Mouse (Mus musculus): Measurements from ENCODE around the gene Fut8. TPM values are rescaled to one million over a fixed set of nuclear protein-coding genes. Genes with fewer than 3 reads are reported as not detected.

Fut8 gene
- polyA plus RNA-seq, 1 experiment from 2014 or later = 27.7 TPM

DNA sequence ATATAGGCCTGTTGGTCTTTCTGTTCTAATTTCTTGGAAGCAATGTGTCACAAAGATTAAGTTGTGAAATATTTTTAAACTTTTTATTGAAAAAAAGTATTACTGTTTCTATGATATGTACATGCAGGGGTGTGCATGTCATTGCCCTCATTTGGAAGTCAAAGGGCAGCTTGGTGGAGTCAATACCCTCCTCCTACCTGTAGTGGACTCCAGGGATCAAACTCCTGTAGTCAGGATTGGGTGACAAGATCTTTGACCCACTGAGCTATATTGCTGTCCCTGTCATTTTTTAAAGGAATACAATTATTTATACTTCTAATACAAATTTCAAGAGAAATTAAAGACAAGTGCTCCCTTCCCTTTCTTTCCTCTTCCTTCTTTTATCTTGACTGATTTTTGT, 111.6 kb downstream of the Fut8 start:
- DNase-seq (ENCODE audit: low spot score) (no peak), ATAC-seq (replicated peaks; ENCODE audit: insufficient number of reproducible peaks, low FRiP score, low TSS enrichment, low read depth) (no peak)
- Histone ChIP-seq H3K4me1 (ENCODE audit: control insufficient read depth, insufficient read depth, low read length) (no peaks in the 10 kb centered on the region), H3K9me3 (replicated peaks; ENCODE audit: control insufficient read depth, low read length) (no peaks in the 10 kb centered on the region), H3K4me3 (ENCODE audit: low read depth, low read length) (no peak overlapping the region), H3K9ac (replicated peaks; ENCODE audit: low read length) (no peak overlapping the region), H3K36me3 (replicated peaks; ENCODE audit: control insufficient read depth, insufficient read depth, low read depth, low read length) (no peaks in the 10 kb centered on the region), H3K27ac (replicated peaks; ENCODE audit: low read depth, low read length) (no peak overlapping the region), H3K27me3 (ENCODE audit: control insufficient read depth, insufficient read depth, low read length) (no peaks in the 10 kb centered on the region), H3K4me2 (ENCODE audit: low read depth, low read length) (no peak overlapping the region)

DNA sequence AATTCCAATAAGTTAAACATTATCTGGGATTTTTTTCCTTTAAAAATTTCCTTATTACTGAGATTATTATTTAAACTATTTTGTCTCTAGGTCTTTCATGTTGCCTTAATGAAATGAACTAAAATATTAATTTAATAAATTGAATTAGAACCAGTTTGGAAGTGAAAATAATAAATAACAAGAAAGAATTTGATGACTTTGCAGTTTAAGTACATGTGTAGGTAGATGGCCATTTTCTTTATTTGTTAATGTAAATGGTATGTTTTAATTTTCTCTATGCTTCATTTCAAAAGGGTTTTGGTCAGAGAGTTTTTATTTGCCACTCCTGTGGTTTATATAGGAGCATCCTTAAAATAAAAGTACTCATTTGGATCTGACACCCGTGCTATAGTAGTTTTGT, 177.8 kb downstream of the Fut8 start:
- WGBS = 85% methylated on average over 1 of the region's 1 CpGs
- no peak for ATAC-seq (replicated peaks; ENCODE audit: insufficient number of reproducible peaks, low FRiP score, low TSS enrichment, low read depth)
- no peaks in the 10 kb centered on the region for H3K36me3 ChIP-seq (replicated peaks; ENCODE audit: control insufficient read depth, insufficient read depth, low read depth, low read length)
- no peak overlapping the region for H3K27ac ChIP-seq (replicated peaks; ENCODE audit: low read depth, low read length)
- no peak for DNase-seq (ENCODE audit: low spot score)
- H3K27me3 ChIP-seq (ENCODE audit: control insufficient read depth, insufficient read depth, low read length) = no peaks in the 10 kb centered on the region
- no peak overlapping the region for H3K9ac ChIP-seq (replicated peaks; ENCODE audit: low read length)
- H3K9me3 ChIP-seq (replicated peaks; ENCODE audit: control insufficient read depth, low read length) = no peaks in the 10 kb centered on the region
- no peaks in the 10 kb centered on the region for H3K4me1 ChIP-seq (ENCODE audit: control insufficient read depth, insufficient read depth, low read length)
- H3K4me3 ChIP-seq (ENCODE audit: low read depth, low read length) = no peak overlapping the region
- no peak overlapping the region for H3K4me2 ChIP-seq (ENCODE audit: low read depth, low read length)

DNA sequence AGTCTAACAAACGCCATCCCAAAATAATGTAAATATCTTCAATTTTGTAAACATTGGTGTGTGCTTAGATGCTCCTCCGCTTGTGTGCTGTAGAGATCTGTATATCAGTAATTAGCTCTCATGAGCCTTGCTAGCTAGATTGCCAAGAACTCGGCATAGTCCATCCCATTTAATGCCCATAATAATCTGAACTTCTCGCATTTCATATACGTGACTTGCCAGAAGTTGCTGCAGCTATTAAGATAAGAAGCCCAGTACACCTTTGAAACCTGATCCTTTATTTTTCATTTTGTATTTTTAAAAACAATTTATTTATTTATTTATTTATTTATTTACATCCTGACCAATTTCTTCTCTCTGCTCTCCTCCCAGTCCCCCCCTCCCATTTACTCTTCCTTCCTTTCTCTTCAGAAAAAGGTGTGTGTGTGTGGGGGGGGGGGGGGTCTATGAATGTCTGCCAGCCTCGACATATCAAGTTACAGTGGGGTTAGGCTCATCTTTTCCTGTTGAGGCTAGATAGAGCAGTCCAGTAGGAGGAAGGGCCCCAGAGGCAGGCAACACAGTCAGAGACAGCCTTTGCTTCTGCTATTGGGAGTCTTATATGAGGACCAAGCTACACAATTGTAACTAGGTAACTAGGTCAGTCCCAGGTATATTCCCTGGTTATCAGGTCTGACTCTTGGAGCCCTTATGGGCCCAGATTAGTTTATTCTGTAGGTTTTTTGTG, 183.9 kb downstream of the Fut8 start:
- Histone ChIP-seq H3K9ac (replicated peaks; ENCODE audit: low read length) (no peak overlapping the region), H3K27me3 (ENCODE audit: control insufficient read depth, insufficient read depth, low read length) (no peaks in the 10 kb centered on the region), H3K27ac (replicated peaks; ENCODE audit: low read depth, low read length) (no peak overlapping the region), H3K4me3 (ENCODE audit: low read depth, low read length) (no peak overlapping the region), H3K4me1 (ENCODE audit: control insufficient read depth, insufficient read depth, low read length) (no peaks in the 10 kb centered on the region), H3K36me3 (replicated peaks; ENCODE audit: control insufficient read depth, insufficient read depth, low read depth, low read length) (no peaks in the 10 kb centered on the region), H3K9me3 (replicated peaks; ENCODE audit: control insufficient read depth, low read length) (no peaks in the 10 kb centered on the region), H3K4me2 (ENCODE audit: low read depth, low read length) (no peak overlapping the region)
- 81% methylated on average over 6 of the region's 6 CpGs for WGBS
- ATAC-seq (replicated peaks; ENCODE audit: insufficient number of reproducible peaks, low FRiP score, low TSS enrichment, low read depth) (no peak), DNase-seq (ENCODE audit: low spot score) (no peak)

DNA sequence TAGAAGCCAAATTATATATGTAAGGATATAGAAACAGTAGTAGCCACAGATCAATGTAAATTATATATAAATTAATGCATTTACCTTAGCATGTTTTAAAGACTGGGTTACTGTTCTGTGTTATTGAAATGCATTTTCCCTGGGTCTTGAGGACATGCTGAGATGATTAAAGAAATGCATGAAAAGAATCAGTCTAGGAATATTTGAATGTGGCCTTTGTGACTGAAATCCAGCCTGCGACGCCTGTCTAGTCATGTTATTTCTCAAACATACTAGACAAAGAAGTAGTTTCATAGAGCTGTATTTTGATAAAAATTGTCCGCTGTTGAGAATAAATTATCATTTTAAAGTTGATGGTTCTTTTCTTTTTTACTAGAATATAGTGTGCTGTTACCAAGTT, 188.2 kb downstream of the Fut8 start:
- no peaks in the 10 kb centered on the region for H3K4me1 ChIP-seq (ENCODE audit: control insufficient read depth, insufficient read depth, low read length)
- H3K27me3 ChIP-seq (ENCODE audit: control insufficient read depth, insufficient read depth, low read length) = no peaks in the 10 kb centered on the region
- no peak overlapping the region for H3K27ac ChIP-seq (replicated peaks; ENCODE audit: low read depth, low read length)
- 78% methylated on average over 3 of the region's 3 CpGs for WGBS
- no peak overlapping the region for H3K9ac ChIP-seq (replicated peaks; ENCODE audit: low read length)
- no peak overlapping the region for H3K4me2 ChIP-seq (ENCODE audit: low read depth, low read length)
- DNase-seq (ENCODE audit: low spot score) (no peak), ATAC-seq (replicated peaks; ENCODE audit: insufficient number of reproducible peaks, low FRiP score, low TSS enrichment, low read depth) (no peak)
- no peak overlapping the region for H3K4me3 ChIP-seq (ENCODE audit: low read depth, low read length)
- H3K36me3 ChIP-seq (replicated peaks; ENCODE audit: control insufficient read depth, insufficient read depth, low read depth, low read length) = no peaks in the 10 kb centered on the region
- H3K9me3 ChIP-seq (replicated peaks; ENCODE audit: control insufficient read depth, low read length) = no peaks in the 10 kb centered on the region

DNA sequence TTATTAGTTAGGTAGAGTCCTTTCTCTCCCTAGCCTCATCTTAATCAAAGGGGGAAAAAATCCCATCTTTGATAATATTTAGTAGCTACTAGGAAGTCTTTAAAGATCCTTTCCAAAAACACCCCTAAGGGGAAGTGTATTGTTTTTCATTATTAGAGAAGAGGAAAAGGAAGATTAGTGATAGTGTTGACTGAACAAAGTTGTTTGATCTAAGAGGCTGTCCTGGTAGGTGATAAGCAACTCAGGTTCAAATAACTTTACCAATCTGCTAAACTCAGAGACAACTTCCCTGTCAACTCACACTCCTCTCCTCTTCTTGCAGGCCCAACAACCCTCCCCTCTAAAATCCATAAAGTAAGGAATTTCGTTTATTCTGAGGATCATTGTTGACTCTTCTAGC, 190.2 kb downstream of the Fut8 start:
- H3K4me1 ChIP-seq (ENCODE audit: control insufficient read depth, insufficient read depth, low read length) = no peaks in the 10 kb centered on the region

DNA sequence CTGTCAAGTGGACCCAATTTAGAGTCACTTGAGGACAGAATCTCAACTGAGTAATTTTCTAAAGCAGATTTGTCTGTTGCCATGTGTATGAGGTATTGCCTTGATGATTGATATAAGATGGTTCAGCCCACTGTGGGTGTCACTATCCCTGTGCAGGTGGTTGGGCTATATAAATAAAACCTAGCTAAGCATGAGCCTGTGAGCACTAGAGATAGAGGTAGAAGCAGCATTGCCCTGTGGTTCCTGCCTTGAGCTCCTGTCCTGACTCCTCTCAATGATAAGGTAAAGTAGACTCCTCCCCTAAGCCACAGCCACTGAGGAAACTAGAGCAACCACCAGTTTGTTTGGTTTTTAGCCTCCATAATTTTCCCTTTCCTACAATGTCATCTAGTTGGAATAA, 191.5 kb downstream of the Fut8 start:
- H3K4me3 ChIP-seq (ENCODE audit: low read depth, low read length) = no peak overlapping the region
- H3K9ac ChIP-seq (replicated peaks; ENCODE audit: low read length) = no peak overlapping the region
- H3K4me1 ChIP-seq (ENCODE audit: control insufficient read depth, insufficient read depth, low read length) = no peaks in the 10 kb centered on the region
- H3K4me2 ChIP-seq (ENCODE audit: low read depth, low read length) = no peak overlapping the region
- no peaks in the 10 kb centered on the region for H3K27me3 ChIP-seq (ENCODE audit: control insufficient read depth, insufficient read depth, low read length)
- no peaks in the 10 kb centered on the region for H3K9me3 ChIP-seq (replicated peaks; ENCODE audit: control insufficient read depth, low read length)
- H3K27ac ChIP-seq (replicated peaks; ENCODE audit: low read depth, low read length) = no peak overlapping the region
- ATAC-seq (replicated peaks; ENCODE audit: insufficient number of reproducible peaks, low FRiP score, low TSS enrichment, low read depth) (no peak), DNase-seq (ENCODE audit: low spot score) (no peak)
- no peaks in the 10 kb centered on the region for H3K36me3 ChIP-seq (replicated peaks; ENCODE audit: control insufficient read depth, insufficient read depth, low read depth, low read length)

More for the DNA sequence above, 190.2 kb downstream of the Fut8 start:
- Histone ChIP-seq H3K27ac (replicated peaks; ENCODE audit: low read depth, low read length) (no peak overlapping the region), H3K27me3 (ENCODE audit: control insufficient read depth, insufficient read depth, low read length) (no peaks in the 10 kb centered on the region), H3K4me2 (ENCODE audit: low read depth, low read length) (no peak overlapping the region), H3K36me3 (replicated peaks; ENCODE audit: control insufficient read depth, insufficient read depth, low read depth, low read length) (no peaks in the 10 kb centered on the region), H3K4me3 (ENCODE audit: low read depth, low read length) (no peak overlapping the region), H3K9ac (replicated peaks; ENCODE audit: low read length) (no peak overlapping the region), H3K9me3 (replicated peaks; ENCODE audit: control insufficient read depth, low read length) (no peaks in the 10 kb centered on the region)
- 72% methylated on average over 1 of the region's 1 CpGs for WGBS
- ATAC-seq (replicated peaks; ENCODE audit: insufficient number of reproducible peaks, low FRiP score, low TSS enrichment, low read depth) (no peak), DNase-seq (ENCODE audit: low spot score) (no peak)

DNA sequence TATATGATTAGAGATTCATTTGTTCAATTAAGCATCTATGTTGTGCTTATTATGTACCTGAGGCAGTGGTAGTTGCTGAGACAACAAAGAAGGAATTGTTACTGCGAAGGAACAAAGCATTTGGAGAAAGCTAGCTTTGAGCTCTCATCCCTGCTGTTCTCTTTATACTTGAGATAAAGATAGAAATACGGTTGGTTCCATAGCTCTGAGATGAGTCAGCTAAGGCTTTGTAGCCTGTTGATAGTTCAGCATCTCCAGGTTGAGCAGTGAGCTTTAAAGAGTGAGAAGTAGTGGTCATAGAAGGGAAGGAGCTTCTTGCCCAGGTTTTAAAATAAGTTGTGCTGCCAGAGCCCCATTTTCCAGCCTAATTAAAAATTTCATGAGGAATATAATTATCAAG, 198.8 kb downstream of the Fut8 start:
- no peaks in the 10 kb centered on the region for H3K4me1 ChIP-seq (ENCODE audit: control insufficient read depth, insufficient read depth, low read length)
- no peaks in the 10 kb centered on the region for H3K36me3 ChIP-seq (replicated peaks; ENCODE audit: control insufficient read depth, insufficient read depth, low read depth, low read length)
- no peak overlapping the region for H3K27ac ChIP-seq (replicated peaks; ENCODE audit: low read depth, low read length)
- no peak overlapping the region for H3K4me3 ChIP-seq (ENCODE audit: low read depth, low read length)
- no peaks in the 10 kb centered on the region for H3K9me3 ChIP-seq (replicated peaks; ENCODE audit: control insufficient read depth, low read length)
- no peak for DNase-seq (ENCODE audit: low spot score)
- H3K9ac ChIP-seq (replicated peaks; ENCODE audit: low read length) = no peak overlapping the region
- ATAC-seq (replicated peaks; ENCODE audit: insufficient number of reproducible peaks, low FRiP score, low TSS enrichment, low read depth) = no peak
- 68% methylated on average over 2 of the region's 2 CpGs for WGBS
- H3K27me3 ChIP-seq (ENCODE audit: control insufficient read depth, insufficient read depth, low read length) = no peaks in the 10 kb centered on the region
- H3K4me2 ChIP-seq (ENCODE audit: low read depth, low read length) = no peak overlapping the region

DNA sequence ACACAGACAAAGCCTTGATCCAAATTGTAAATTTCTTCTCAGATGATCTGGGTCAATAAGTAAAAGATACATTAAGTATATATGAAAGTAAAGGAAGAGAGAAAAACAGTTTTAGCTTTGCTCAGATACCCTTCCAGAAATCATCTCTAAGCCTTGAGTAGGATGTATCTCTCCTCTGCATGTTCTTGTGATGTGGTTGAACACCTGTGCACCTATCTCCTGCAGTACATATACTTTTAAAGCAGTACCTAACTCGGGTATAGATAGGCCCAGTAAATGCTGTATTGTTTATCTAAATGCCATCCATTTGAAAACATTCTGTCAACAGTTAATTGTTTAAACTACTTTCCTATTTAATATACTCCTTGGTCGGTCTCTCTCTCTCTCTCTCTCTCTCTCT, 212.9 kb downstream of the Fut8 start:
- H3K4me1 ChIP-seq (ENCODE audit: control insufficient read depth, insufficient read depth, low read length) = no peaks in the 10 kb centered on the region
- no peak overlapping the region for H3K27ac ChIP-seq (replicated peaks; ENCODE audit: low read depth, low read length)
- no peak overlapping the region for H3K4me2 ChIP-seq (ENCODE audit: low read depth, low read length)
- ATAC-seq (replicated peaks; ENCODE audit: insufficient number of reproducible peaks, low FRiP score, low TSS enrichment, low read depth) = no peak
- H3K4me3 ChIP-seq (ENCODE audit: low read depth, low read length) = no peak overlapping the region
- WGBS = 79% methylated on average over 2 of the region's 2 CpGs
- H3K9ac ChIP-seq (replicated peaks; ENCODE audit: low read length) = no peak overlapping the region
- no peak for DNase-seq (ENCODE audit: low spot score)
- H3K27me3 ChIP-seq (ENCODE audit: control insufficient read depth, insufficient read depth, low read length) = no peaks in the 10 kb centered on the region
- H3K36me3 ChIP-seq (replicated peaks; ENCODE audit: control insufficient read depth, insufficient read depth, low read depth, low read length) = no peaks in the 10 kb centered on the region
- no peaks in the 10 kb centered on the region for H3K9me3 ChIP-seq (replicated peaks; ENCODE audit: control insufficient read depth, low read length)
